In genomic region chr7:43362021-43362420, GRCm38 (mm10) we compare ENCODE assay signal across 26 mouse cellular contexts. TPM values are rescaled to one million over a fixed set of nuclear protein-coding genes. Genes with fewer than 3 reads are reported as not detected.
DNase-seq lines count a peak whose midpoint lies in the region; ATAC-seq and TF ChIP-seq lines count a peak whose summit lies in the region.
"Had no signal": no experiment of that assay in that cellular context is flagged by ENCODE, and none has a peak within 500 bp of the region (broad histone marks: within the 10 kb centered on the region; RNA-seq: fewer than 3 reads in every experiment).

No protein-coding gene starts in this region.

- H3K36me3 ChIP-seq in liver, postnatal 0 days (replicated peaks; ENCODE audit: insufficient read depth, low read length) = no peaks in the 10 kb centered on the region
- H3K36me3 ChIP-seq in liver, embryonic 11.5 days (ENCODE audit: control insufficient read depth, insufficient read depth, low read length) = no peaks in the 10 kb centered on the region
- H3K36me3 ChIP-seq in limb, embryonic 10.5 days = no peaks in the 10 kb centered on the region
- H3K36me3 ChIP-seq: G1E; heart, embryonic 12.5 days; heart, embryonic 15.5 days; hindbrain, embryonic 10.5 days; hindbrain, embryonic 13.5 days had no signal

- 0 out of 2 replicates have a peak, but pooled peaks cover 5% of the 10 kb centered on the region for H3K4me1 ChIP-seq in liver, postnatal 0 days (ENCODE audit: insufficient read depth)
- H3K4me1 ChIP-seq in liver, embryonic 11.5 days (replicated peaks; ENCODE audit: control insufficient read depth, insufficient read depth, low read length) = no peaks in the 10 kb centered on the region
- H3K4me1 ChIP-seq in limb, embryonic 10.5 days = no peaks in the 10 kb centered on the region
- H3K4me1 ChIP-seq: heart, embryonic 12.5 days; heart, embryonic 15.5 days; hindbrain, embryonic 10.5 days; hindbrain, embryonic 13.5 days had no signal

- no peak for DNase-seq in liver, postnatal 0 days
- DNase-seq in liver, embryonic 11.5 days (ENCODE audit: low spot score) = no peak
- DNase-seq in NIH3T3 (ENCODE audit: low read depth) = peak; percentile 74
- DNase-seq in limb, embryonic 10.5 days (ENCODE audit: low spot score) = peak; percentile 6
- no peak for DNase-seq in heart, adult 11 months
- DNase-seq in right cerebral cortex, postnatal 4 days = no peak
- DNase-seq: adrenal gland, postnatal 10 days; adrenal gland, postnatal 36 days; B cell, adult 2 months; cerebellum, adult 18-20 months; cerebellum, adult 9-10 months; cerebellum, postnatal 14 days; forebrain, postnatal 0 days; gastrocnemius, adult 2 months; gastrocnemius, postnatal 14 days; heart, adult 18-20 months; heart, postnatal 10 days; heart, postnatal 36 days had no signal

- peak; percentile 67 for ATAC-seq in liver, postnatal 0 days
- no peak for ATAC-seq in liver, embryonic 11.5 days (replicated peaks; ENCODE audit: low FRiP score)
- ATAC-seq: forebrain, embryonic 14.5 days; forebrain, postnatal 0 days; hindbrain, embryonic 16.5 days had no signal

- H3K9me3 ChIP-seq in liver, postnatal 0 days (ENCODE audit: low read length) = no peaks in the 10 kb centered on the region
- H3K9me3 ChIP-seq in liver, embryonic 11.5 days (ENCODE audit: control insufficient read depth, low read length) = no peaks in the 10 kb centered on the region
- H3K9me3 ChIP-seq in limb, embryonic 10.5 days (replicated peaks) = no peaks in the 10 kb centered on the region
- H3K9me3 ChIP-seq: G1E; heart, embryonic 12.5 days; heart, embryonic 15.5 days; hindbrain, embryonic 10.5 days; hindbrain, embryonic 13.5 days had no signal

- TF ChIP-seq CTCF in liver, postnatal 0 days (IDR thresholded peaks at IDR 0.05; ENCODE audit: low read depth) = no peak

- TF ChIP-seq EP300 in liver, postnatal 0 days (IDR thresholded peaks at IDR 0.05; ENCODE audit: low read depth) = no peak

- no peak overlapping the region for H3K4me2 ChIP-seq in liver, postnatal 0 days (ENCODE audit: low read depth, low read length)
- H3K4me2 ChIP-seq in liver, embryonic 11.5 days = no peak overlapping the region
- H3K4me2 ChIP-seq: heart, embryonic 12.5 days; heart, embryonic 15.5 days; hindbrain, embryonic 13.5 days had no signal

- WGBS in liver, postnatal 0 days (ENCODE audit: insufficient replicate concordance) = 38% methylated on average over 4 of the region's 4 CpGs
- 67% methylated on average over 4 of the region's 4 CpGs for WGBS in liver, embryonic 11.5 days
- 83% methylated on average over 4 of the region's 4 CpGs for WGBS in limb, embryonic 10.5 days

- H3K9ac ChIP-seq in liver, postnatal 0 days (replicated peaks) = no peak overlapping the region
- H3K9ac ChIP-seq in liver, embryonic 11.5 days (ENCODE audit: low read depth, low read length) = no peak overlapping the region
- H3K9ac ChIP-seq: forebrain, postnatal 0 days; heart, embryonic 12.5 days; heart, embryonic 15.5 days; hindbrain, embryonic 13.5 days had no signal

- no peak overlapping the region for H3K27ac ChIP-seq in liver, postnatal 0 days (ENCODE audit: low read depth)
- H3K27ac ChIP-seq in liver, embryonic 11.5 days (ENCODE audit: low read depth, low read length) = no peak overlapping the region
- no peak overlapping the region for H3K27ac ChIP-seq in limb, embryonic 10.5 days
- H3K27ac ChIP-seq: gastrocnemius, adult 2 months; heart, embryonic 15.5 days; hindbrain, embryonic 10.5 days; hindbrain, embryonic 13.5 days had no signal

- H3K27me3 ChIP-seq in liver, postnatal 0 days (ENCODE audit: insufficient read depth, low read length) = no peaks in the 10 kb centered on the region
- no peaks in the 10 kb centered on the region for H3K27me3 ChIP-seq in liver, embryonic 11.5 days (replicated peaks; ENCODE audit: control insufficient read depth, insufficient read depth, low read length)
- H3K27me3 ChIP-seq in limb, embryonic 10.5 days (ENCODE audit: low read depth, poor library complexity, severe bottlenecking) = no peaks in the 10 kb centered on the region
- H3K27me3 ChIP-seq: CH12.LX; heart, embryonic 12.5 days; heart, embryonic 15.5 days; hindbrain, embryonic 13.5 days had no signal

- H3K4me3 ChIP-seq in liver, postnatal 0 days (ENCODE audit: low read depth, low read length) = no peak overlapping the region
- H3K4me3 ChIP-seq in liver, embryonic 11.5 days (ENCODE audit: low read depth, low read length) = no peak overlapping the region
- no peak overlapping the region for H3K4me3 ChIP-seq in limb, embryonic 10.5 days
- H3K4me3 ChIP-seq: gastrocnemius, adult 2 months; heart, embryonic 12.5 days; heart, embryonic 15.5 days; hindbrain, embryonic 10.5 days; hindbrain, embryonic 13.5 days had no signal

RNA-seq across cellular contexts. Expression of gene Siglecf, which starts 10.9 kb away (rescaled TPM):
- polyA plus RNA-seq in liver, postnatal 0 days (2015; fragmentation: Nextera tagmentation; extraction: Ambion mirVana) = 0.71 and 0.96 TPM in 2 replicates
- polyA plus RNA-seq in liver, embryonic 11.5 days (2014; fragmentation: Nextera tagmentation; extraction: Ambion mirVana) = 2.7 and 2.9 TPM in 2 replicates
- polyA plus RNA-seq in limb, embryonic 10.5 days (2016; fragmentation: Nextera tagmentation; extraction: Ambion mirVana) = 0.20 and 0.29 TPM in 2 replicates
- polyA plus RNA-seq: forebrain, embryonic 14.5 days had no signal

RNA-seq across cellular contexts. Expression of gene Siglecg, which starts 46.0 kb away (rescaled TPM):
- 2.9 and 3.5 TPM in 2 replicates for polyA plus RNA-seq in liver, postnatal 0 days (2015; fragmentation: Nextera tagmentation; extraction: Ambion mirVana)
- 0.34 and 0.47 TPM in 2 replicates for polyA plus RNA-seq in liver, embryonic 11.5 days (2014; fragmentation: Nextera tagmentation; extraction: Ambion mirVana)
- polyA plus RNA-seq in limb, embryonic 10.5 days (2016; fragmentation: Nextera tagmentation; extraction: Ambion mirVana) = 0.26 TPM in 2 replicates
- polyA plus RNA-seq: forebrain, embryonic 14.5 days; forebrain, postnatal 0 days; G1E; heart, embryonic 12.5 days; hindbrain, embryonic 13.5 days; hindbrain, embryonic 16.5 days had no signal

RNA-seq across cellular contexts. Expression of gene Zfp715, which starts 48.9 kb away (rescaled TPM):
- 3.9 and 4.1 TPM in 2 replicates for polyA plus RNA-seq in liver, postnatal 0 days (2015; fragmentation: Nextera tagmentation; extraction: Ambion mirVana)
- polyA plus RNA-seq in liver, embryonic 11.5 days (2014; fragmentation: Nextera tagmentation; extraction: Ambion mirVana) = 10.4 and 14.1 TPM in 2 replicates
- 8.4 and 11.0 TPM in 2 replicates for polyA plus RNA-seq in limb, embryonic 10.5 days (2016; fragmentation: Nextera tagmentation; extraction: Ambion mirVana)

Comparison
In these comparisons a context has a peak if more than half of its experiments do, and no peak if none do; other contexts are left out.
1. DNase-seq: peak in NIH3T3 (single experiment) and limb, embryonic 10.5 days (single experiment); none in liver, postnatal 0 days (single experiment), liver, embryonic 11.5 days (single experiment), heart, adult 11 months (single experiment) and right cerebral cortex, postnatal 4 days (single experiment).